ENCODE assay signal across 15 mouse cellular contexts in genomic region chr7:64226339-64227194, GRCm38 (mm10).
DNase-seq lines count a peak whose midpoint lies in the region; ATAC-seq and TF ChIP-seq lines count a peak whose summit lies in the region.
"Had no signal": no experiment of that assay in that cellular context is flagged by ENCODE, and none has a peak within 500 bp of the region (broad histone marks: within the 10 kb centered on the region; RNA-seq: fewer than 3 reads in every experiment).

No protein-coding gene starts in this region.

- WGBS in hindbrain, postnatal 0 days, result 60% methylated on average over 27 of the region's 27 CpGs
- WGBS in hindbrain, embryonic 12.5 days, result 67% methylated on average over 27 of the region's 27 CpGs

- no peak overlapping the region for H3K27ac ChIP-seq in hindbrain, postnatal 0 days
- H3K27ac ChIP-seq in hindbrain, embryonic 12.5 days, result no peak overlapping the region
- peak overlapping the region; percentile 88 for H3K27ac ChIP-seq in CH12.LX (ENCODE audit: insufficient read depth, low read depth)
- no peak overlapping the region for H3K27ac ChIP-seq in embryonic fibroblast, embryonic 13.5 days (ENCODE audit: insufficient read depth, low read length)
- H3K27ac ChIP-seq: kidney, embryonic 15.5 days; liver, embryonic 13.5 days; midbrain, embryonic 13.5 days had no signal

- no peak overlapping the region for H3K4me3 ChIP-seq in hindbrain, postnatal 0 days (ENCODE audit: low read length)
- no peak overlapping the region for H3K4me3 ChIP-seq in hindbrain, embryonic 12.5 days
- H3K4me3 ChIP-seq in CH12.LX (replicated peaks in 1 of 3; ENCODE audit: low read depth in 2 of 3, low read length in 2 of 3, poor library complexity in 1 of 3), result peak overlapping the region; percentile 36 to 54 (median 53)
- no peak overlapping the region for H3K4me3 ChIP-seq in embryonic fibroblast, embryonic 13.5 days (ENCODE audit: insufficient read depth, low read length)
- H3K4me3 ChIP-seq: erythroblast, embryonic 14.5 days; kidney, embryonic 15.5 days; liver, embryonic 13.5 days; midbrain, embryonic 13.5 days had no signal

- dilution Hi-C loops in CH12.LX (cut with MboI; ENCODE audit: extremely low pct_ligation_motif_present, extremely low pct_unique_long_range_greater_than_20kb, low sequenced_read_pairs), result no loop called here

- H3K27me3 ChIP-seq in hindbrain, postnatal 0 days (ENCODE audit: insufficient read depth, low read length), result no peaks in the 10 kb centered on the region
- no peaks in the 10 kb centered on the region for H3K27me3 ChIP-seq in hindbrain, embryonic 12.5 days
- H3K27me3 ChIP-seq in CH12.LX (replicated peaks), result no peaks in the 10 kb centered on the region
- H3K27me3 ChIP-seq: kidney, embryonic 15.5 days; liver, embryonic 13.5 days; midbrain, embryonic 13.5 days had no signal

- intact Hi-C loops in gastrocnemius, postnatal 36 days (cut with DNase I), result no loop called here

- peak; percentile 92 for TF ChIP-seq EP300 in CH12.LX (IDR thresholded peaks at IDR 0.05; ENCODE audit: low read length)

- H3K4me1 ChIP-seq in hindbrain, postnatal 0 days (ENCODE audit: insufficient read depth, low read length), result no peaks in the 10 kb centered on the region
- no peaks in the 10 kb centered on the region for H3K4me1 ChIP-seq in hindbrain, embryonic 12.5 days
- H3K4me1 ChIP-seq in CH12.LX (ENCODE audit: control insufficient read depth in 1 of 2, insufficient read depth in 2 of 2), result peaks cover 4 to 21% of the 10 kb centered on the region in 2 experiments; a peak in 3 of 4 replicates
- H3K4me1 ChIP-seq in embryonic fibroblast, embryonic 13.5 days (ENCODE audit: control insufficient read depth, insufficient read depth, low read length), result no peaks in the 10 kb centered on the region
- H3K4me1 ChIP-seq: kidney, embryonic 15.5 days; liver, embryonic 13.5 days had no signal

- H3K9ac ChIP-seq in hindbrain, postnatal 0 days (replicated peaks; ENCODE audit: low read length), result no peak overlapping the region
- no peak overlapping the region for H3K9ac ChIP-seq in hindbrain, embryonic 12.5 days
- H3K9ac ChIP-seq in CH12.LX (ENCODE audit: insufficient read depth, low read depth), result peak overlapping the region; percentile 82
- H3K9ac ChIP-seq: kidney, embryonic 15.5 days; liver, embryonic 13.5 days; midbrain, embryonic 13.5 days had no signal

- no peaks in the 10 kb centered on the region for H3K36me3 ChIP-seq in hindbrain, postnatal 0 days (ENCODE audit: insufficient read depth, low read length)
- no peaks in the 10 kb centered on the region for H3K36me3 ChIP-seq in hindbrain, embryonic 12.5 days
- H3K36me3 ChIP-seq in CH12.LX (replicated peaks in 1 of 2; ENCODE audit: control insufficient read depth in 1 of 2, insufficient read depth in 1 of 2, low read length in 1 of 2), result peaks cover 8 to 25% of the 10 kb centered on the region in 2 experiments
- H3K36me3 ChIP-seq: kidney, embryonic 15.5 days; liver, embryonic 13.5 days; midbrain, embryonic 13.5 days had no signal

- TF ChIP-seq POLR2A in CH12.LX (IDR thresholded peaks at IDR 0.05; ENCODE audit: low read depth, low read length), result peak; percentile 43; the same call in 1 of the 2 replicates
- TF ChIP-seq POLR2A in embryonic fibroblast, embryonic 13.5 days (IDR thresholded peaks at IDR 0.05; ENCODE audit: low read depth, low read length), result no peak

- H3K79me2 ChIP-seq in CH12.LX (replicated peaks; ENCODE audit: control insufficient read depth, extremely low read depth, insufficient read depth, poor library complexity, severe bottlenecking), result no peaks in the 10 kb centered on the region

- no peaks in the 10 kb centered on the region for H3K9me3 ChIP-seq in hindbrain, postnatal 0 days (ENCODE audit: low read length)
- 0 out of 2 replicates have a peak, but pooled peaks cover 5% of the 10 kb centered on the region for H3K9me3 ChIP-seq in hindbrain, embryonic 12.5 days (replicated peaks)
- H3K9me3 ChIP-seq in CH12.LX (replicated peaks; ENCODE audit: low read length), result peaks cover 11% of the 10 kb centered on the region
- H3K9me3 ChIP-seq: kidney, embryonic 15.5 days; liver, embryonic 13.5 days; midbrain, embryonic 13.5 days had no signal

- no peak overlapping the region for H3K4me2 ChIP-seq in hindbrain, postnatal 0 days (ENCODE audit: low read depth, low read length)
- H3K4me2 ChIP-seq in hindbrain, embryonic 12.5 days (replicated peaks), result no peak overlapping the region
- peak overlapping the region; percentile 86 for H3K4me2 ChIP-seq in CH12.LX (ENCODE audit: insufficient read depth, low read depth, poor library complexity, severe bottlenecking)
- H3K4me2 ChIP-seq: kidney, embryonic 15.5 days; liver, embryonic 13.5 days; midbrain, embryonic 13.5 days had no signal

- ATAC-seq in hindbrain, postnatal 0 days, result no peak
- ATAC-seq in hindbrain, embryonic 12.5 days (ENCODE audit: low FRiP score), result no peak
- no peak for ATAC-seq in erythroid progenitor cell, adult 5-6 weeks (replicated peaks; ENCODE audit: low FRiP score, poor library complexity, severe bottlenecking)
- ATAC-seq: midbrain, embryonic 13.5 days had no signal

- no peak; the same call in none of the 2 replicates for TF ChIP-seq RAD21 in CH12.LX (IDR thresholded peaks at IDR 0.05; ENCODE audit: low read depth, low read length)

- in situ Hi-C loops in CH12.LX (cut with MboI; ENCODE audit: low pct_ligation_motif_present, low pct_unique_long_range_greater_than_20kb, low sequenced_read_pairs), result no loop called here

- peak; percentile 4 to 29 for DNase-seq in adrenal gland, adult (ENCODE audit: inconsistent age in 2 of 2, low spot score in 1 of 2)
- DNase-seq in adrenal gland, postnatal 14 days, result no peak
- no peak for DNase-seq in hindbrain, postnatal 0 days (ENCODE audit: low spot score)
- peak; percentile 81 for DNase-seq in CH12.LX (ENCODE audit: extremely low read depth)
- DNase-seq in gastrocnemius, postnatal 36 days, result no peak
- DNase-seq: cerebellum, adult 2 months; liver, embryonic 13.5 days; spleen, adult 18-20 months; thymus, postnatal 25 days had no signal

- 0 out of 2 replicates have a peak, but pooled peaks have one; percentile 13 for TF ChIP-seq CTCF in hindbrain, postnatal 0 days (IDR thresholded peaks at IDR 0.05; ENCODE audit: low read depth)
- TF ChIP-seq CTCF in CH12.LX (conservative IDR thresholded peaks at IDR 0.05 in 1 of 2, IDR thresholded peaks at IDR 0.05 in 1 of 2; ENCODE audit: low read depth in 2 of 2, low read length in 2 of 2), result peak in 1 of 2 experiments; percentile 57; a peak in 2 of 4 replicates
- TF ChIP-seq CTCF in embryonic fibroblast, embryonic 13.5 days (IDR thresholded peaks at IDR 0.05; ENCODE audit: borderline replicate concordance, insufficient read depth, low read length), result peak; percentile 24; the same call in 1 of the 2 replicates

TF ChIP-seq in CH12.LX, 34 proteins besides CTCF, POLR2A, EP300 and RAD21 (continues in another document):
- TF ChIP-seq KAT2A (IDR thresholded peaks at IDR 0.05; ENCODE audit: insufficient replicate concordance, low read length) (no peak), MAFK (IDR thresholded peaks at IDR 0.05; ENCODE audit: insufficient replicate concordance, low read length) (peak; percentile 61; the same call in 1 of the 2 replicates), PAX5 (IDR thresholded peaks at IDR 0.05; ENCODE audit: low read length) (no peak), TCF12 (IDR thresholded peaks at IDR 0.05; ENCODE audit: low read depth, low read length) (peak; percentile 69), RCOR1 (conservative IDR thresholded peaks at IDR 0.05; ENCODE audit: low read depth, low read length) (peak; percentile 53; the same call in 1 of the 2 replicates), ZC3H11A (IDR thresholded peaks at IDR 0.05; ENCODE audit: low read depth, low read length) (no peak), USF2 (conservative IDR thresholded peaks at IDR 0.05; ENCODE audit: low read depth, low read length) (no peak), ETS1 (conservative IDR thresholded peaks at IDR 0.05; ENCODE audit: low read depth, low read length) (peak; percentile 83), POLR2AphosphoS2 (IDR thresholded peaks at IDR 0.05; ENCODE audit: low read depth, low read length) (no peak), MAX (IDR thresholded peaks at IDR 0.05; ENCODE audit: low read length) (peak; percentile 90), TBP (conservative IDR thresholded peaks at IDR 0.05; ENCODE audit: low read depth, low read length) (peak; percentile 41; the same call in 1 of the 2 replicates), HCFC1 (IDR thresholded peaks at IDR 0.05; ENCODE audit: low read depth, low read length) (no peak), E2F4 (IDR thresholded peaks at IDR 0.05; ENCODE audit: insufficient replicate concordance, low read depth, low read length) (no peak), CHD2 (IDR thresholded peaks at IDR 0.05; ENCODE audit: low read length) (no peak), CHD1 (IDR thresholded peaks at IDR 0.05; ENCODE audit: low read depth, low read length) (no peak), SMC3 (IDR thresholded peaks at IDR 0.05; ENCODE audit: low read depth, low read length) (peak; percentile 33; the same call in 1 of the 2 replicates), IRF4 (IDR thresholded peaks at IDR 0.05; ENCODE audit: low read depth, low read length) (peak; percentile 94), USF1 (IDR thresholded peaks at IDR 0.05; ENCODE audit: low read depth, low read length) (no peak), ZNF384 (IDR thresholded peaks at IDR 0.05; ENCODE audit: low read depth, low read length) (peak; percentile 85), NELFE (IDR thresholded peaks at IDR 0.05; ENCODE audit: low read depth, low read length) (peak; percentile 80), ZKSCAN1 (IDR thresholded peaks at IDR 0.05; ENCODE audit: borderline replicate concordance, low read depth, low read length) (no peak), NRF1 (IDR thresholded peaks at IDR 0.05; ENCODE audit: low read depth, low read length) (0 out of 2 replicates have a peak, but pooled peaks have one; percentile 39), MAZ (IDR thresholded peaks at IDR 0.05; ENCODE audit: low read depth, low read length) (no peak), ELF1 (IDR thresholded peaks at IDR 0.05; ENCODE audit: low read depth, low read length) (peak; percentile 82), ZMIZ1 (IDR thresholded peaks at IDR 0.05; ENCODE audit: low read depth, low read length) (no peak; the same call in 1 of the 2 replicates), JUN (IDR thresholded peaks at IDR 0.05; ENCODE audit: insufficient read depth, low read depth, low read length) (peak; percentile 81), JUND (conservative IDR thresholded peaks at IDR 0.05; ENCODE audit: low read depth, low read length) (peak; percentile 94), MEF2A (IDR thresholded peaks at IDR 0.05; ENCODE audit: borderline replicate concordance, low read depth, low read length) (peak; percentile 82), SIN3A (IDR thresholded peaks at IDR 0.05; ENCODE audit: low read length) (no peak), UBTF (IDR thresholded peaks at IDR 0.05; ENCODE audit: low read depth, low read length) (no peak), BHLHE40 (IDR thresholded peaks at IDR 0.05; ENCODE audit: low read depth, low read length) (peak; percentile 94), MXI1 (IDR thresholded peaks at IDR 0.05; ENCODE audit: low read depth, low read length) (peak; percentile 68)

Comparison
In these comparisons a context has a peak if more than half of its experiments do, and no peak if none do; other contexts are left out.
1. DNase-seq: peak in adrenal gland, adult (2 of 2) and CH12.LX (single experiment); none in adrenal gland, postnatal 14 days (single experiment), hindbrain, postnatal 0 days (single experiment) and gastrocnemius, postnatal 36 days (0 of 2).
2. H3K4me3 ChIP-seq: peak in CH12.LX (3 of 3); none in hindbrain, postnatal 0 days (single experiment), hindbrain, embryonic 12.5 days (single experiment) and embryonic fibroblast, embryonic 13.5 days (single experiment).